Mouse (Mus musculus) kidney, postnatal 36 days (tissue): ENCODE measurements around the gene Defb46.

Experiments
- DNase-seq, 2 experiments: peaks; one replicate each; pipeline ENCODE4 v3.0.0; 2021 to 2022; ENCODE audit warnings: mixed read lengths in 2 of 2

Gene Defb46

DNA sequence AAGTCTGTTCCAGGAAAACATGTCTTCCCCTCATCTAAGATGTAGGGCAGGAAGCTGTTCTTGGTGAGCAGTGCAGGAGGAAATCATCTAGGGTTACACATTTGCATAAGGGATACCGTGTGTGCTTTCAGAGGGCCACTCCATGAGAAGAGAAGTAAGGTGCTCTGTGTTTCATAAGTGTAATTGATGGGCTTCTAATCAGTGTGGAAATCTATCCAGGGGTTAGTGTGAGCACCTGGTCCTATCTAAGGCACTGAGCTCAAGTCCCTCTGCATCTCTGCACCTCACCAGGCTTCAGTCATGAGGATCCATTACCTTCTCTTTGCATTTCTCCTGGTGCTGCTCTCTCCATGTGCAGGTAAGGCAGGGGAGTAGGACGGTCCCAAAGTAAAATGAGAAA is at the start of gene Defb46:
Gene Defb46 (plus strand): TSS at position 301 of the 400 bp plus-strand sequence.
- no peak for DNase-seq

DNA sequence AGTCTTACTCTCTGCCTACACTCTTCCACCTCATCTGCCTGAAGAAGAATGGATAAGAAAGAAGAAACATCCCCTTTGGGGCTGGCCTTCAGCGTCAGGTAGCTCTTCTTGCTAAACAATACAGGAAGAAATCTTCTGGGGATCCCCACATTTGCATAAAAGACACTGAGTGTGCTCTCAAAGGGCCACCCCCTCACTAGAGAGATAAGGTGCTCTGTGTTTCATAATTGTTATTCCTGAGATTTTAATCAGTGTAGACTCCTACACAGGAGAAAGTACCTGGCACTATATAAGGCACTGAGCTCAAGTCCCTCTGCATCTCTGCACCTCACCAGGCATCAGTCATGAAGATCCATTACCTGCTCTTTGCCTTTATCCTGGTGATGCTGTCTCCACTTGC is 14.6 kb upstream of the Defb46 start, which contains the start of gene Defb6:
Gene Defb6 (plus strand): TSS at position 318 of the 400 bp plus-strand sequence.
- no peak for DNase-seq

GRCm38 (mm10) chr8:19238101-19238500 is 1.6 kb upstream of the Defb46 start:
- DNase-seq = no peak

DNA sequence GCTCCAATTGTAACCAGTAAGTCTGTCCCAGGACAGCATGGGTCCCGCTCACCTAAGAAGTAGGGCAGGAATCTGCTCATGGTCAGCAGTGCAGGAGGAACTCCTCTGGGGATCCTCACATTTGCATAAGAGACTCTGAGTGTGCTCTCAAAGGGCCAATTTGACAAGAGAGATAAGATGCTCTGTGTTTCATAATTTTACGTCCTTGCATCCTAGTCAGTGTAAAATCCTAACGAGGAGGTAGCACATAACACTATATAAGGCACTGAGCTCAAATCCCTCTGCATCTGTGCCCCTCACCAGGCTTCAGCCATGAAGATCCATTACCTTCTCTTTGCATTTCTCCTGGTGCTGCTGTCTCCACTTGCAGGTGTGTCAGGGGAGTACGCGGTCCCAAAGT is 7.6 kb downstream of the Defb46 start, which contains the start of gene Defb5:
Gene Defb5 (plus strand): TSS at position 301 of the 400 bp plus-strand sequence.
- no peak for DNase-seq

DNA sequence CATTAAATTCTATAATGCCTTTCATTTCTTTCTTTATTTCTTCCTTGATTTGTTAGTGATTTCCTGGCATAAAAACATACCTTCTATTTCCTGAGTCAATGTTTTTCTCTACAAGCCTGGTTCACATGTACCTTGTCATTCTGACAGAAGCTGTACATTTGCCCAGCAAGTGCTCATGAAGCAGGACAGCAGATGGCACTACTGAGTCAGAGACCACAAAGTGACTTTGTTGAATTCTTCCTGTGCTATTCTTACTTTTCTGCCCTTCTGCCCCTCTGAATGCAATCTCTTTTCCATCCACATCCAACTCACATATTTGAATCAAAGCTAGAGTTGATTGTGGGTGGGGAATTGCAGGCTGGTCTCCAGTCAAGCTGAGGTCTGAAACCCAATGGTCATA is 18.4 kb downstream of the Defb46 start:
- peak in 1 of 2 experiments; percentile 5 for DNase-seq

GRCm38 (mm10) chr8:19259667-19260066 is 20.0 kb downstream of the Defb46 start:
- DNase-seq = no peak
